In genomic region chr15:74411097-74411496, GRCm38 (mm10) we compare ENCODE assay signal across 9 mouse cellular contexts.
DNase-seq lines count a peak whose midpoint lies in the region; ATAC-seq and TF ChIP-seq lines count a peak whose summit lies in the region.
"Had no signal": no experiment of that assay in that cellular context is flagged by ENCODE, and none has a peak within 500 bp of the region (broad histone marks: within the 10 kb centered on the region; RNA-seq: fewer than 3 reads in every experiment).

No protein-coding gene starts in this region.

- H3K36me3 ChIP-seq in liver, embryonic 14.5 days (replicated peaks; ENCODE audit: control insufficient read depth, insufficient read depth, low read depth): no peaks in the 10 kb centered on the region
- H3K36me3 ChIP-seq: limb, embryonic 15.5 days had no signal

- H3K27me3 ChIP-seq in cerebellum, adult 2 months (ENCODE audit: control insufficient read depth, insufficient read depth, low read length): no peaks in the 10 kb centered on the region
- no peaks in the 10 kb centered on the region for H3K27me3 ChIP-seq in liver, embryonic 14.5 days (ENCODE audit: control insufficient read depth, insufficient read depth, low read length)
- H3K27me3 ChIP-seq: limb, embryonic 15.5 days had no signal

- H3K9ac ChIP-seq in liver, embryonic 14.5 days (replicated peaks): no peak overlapping the region
- H3K9ac ChIP-seq: limb, embryonic 15.5 days had no signal

- no peak for TF ChIP-seq EP300 in liver, embryonic 14.5 days (IDR thresholded peaks at IDR 0.05; ENCODE audit: low read depth)

- TF ChIP-seq CTCF in cerebellum, adult 2 months (IDR thresholded peaks at IDR 0.05; ENCODE audit: borderline replicate concordance, insufficient read depth, low read depth, low read length): peak; percentile 51; the same call in 1 of the 2 replicates
- TF ChIP-seq CTCF in layer of hippocampus, adult 2 months (conservative IDR thresholded peaks at IDR 0.05): peak; percentile 77
- TF ChIP-seq CTCF in bone marrow, adult 2 months (IDR thresholded peaks at IDR 0.05; ENCODE audit: control insufficient read depth, insufficient read depth, low read length): peak; percentile 53; the same call in 1 of the 2 replicates
- peak; percentile 67 for TF ChIP-seq CTCF in liver, embryonic 14.5 days (IDR thresholded peaks at IDR 0.05; ENCODE audit: low read depth)

- DNase-seq in cerebellum, adult 2 months: peak in 1 of 2 experiments; percentile 27
- peak in 1 of 2 experiments; percentile 36 for DNase-seq in layer of hippocampus, adult 2 months (ENCODE audit: low spot score in 2 of 2)
- no peak for DNase-seq in layer of hippocampus, postnatal 36 days
- no peak for DNase-seq in liver, embryonic 14.5 days (ENCODE audit: low read depth in 3 of 3, low spot score in 3 of 3)
- no peak for DNase-seq in MN1 (ENCODE audit: low spot score)
- DNase-seq in adrenal gland, postnatal 25 days: no peak

- H3K4me3 ChIP-seq in cerebellum, adult 2 months (replicated peaks; ENCODE audit: insufficient read depth, low read depth, low read length): no peak overlapping the region
- no peak overlapping the region for H3K4me3 ChIP-seq in layer of hippocampus, adult 2 months
- H3K4me3 ChIP-seq in bone marrow, adult 2 months (replicated peaks; ENCODE audit: control insufficient read depth, low read depth, low read length): no peak overlapping the region
- H3K4me3 ChIP-seq in liver, embryonic 14.5 days (ENCODE audit: insufficient read depth in 1 of 2, low read depth in 2 of 2, low read length in 2 of 2): no peak overlapping the region
- H3K4me3 ChIP-seq: limb, embryonic 15.5 days had no signal

- no peak overlapping the region for H3K4me2 ChIP-seq in liver, embryonic 14.5 days (ENCODE audit: low read depth)
- H3K4me2 ChIP-seq: limb, embryonic 15.5 days had no signal

- no peak for TF ChIP-seq POLR2A in cerebellum, adult 2 months (IDR thresholded peaks at IDR 0.05; ENCODE audit: borderline replicate concordance, insufficient read depth, low read length)
- no peak for TF ChIP-seq POLR2A in bone marrow, adult 2 months (IDR thresholded peaks at IDR 0.05; ENCODE audit: borderline replicate concordance, control insufficient read depth, low read depth, low read length)

- no peak for ATAC-seq in cerebellum, adult (ENCODE audit: insufficient number of reproducible peaks, low FRiP score, low TSS enrichment)
- ATAC-seq in liver, embryonic 14.5 days (ENCODE audit: insufficient read depth): no peak

- H3K9me3 ChIP-seq in liver, embryonic 14.5 days (ENCODE audit: control insufficient read depth, low read length): no peaks in the 10 kb centered on the region
- H3K9me3 ChIP-seq: limb, embryonic 15.5 days had no signal

- no peak overlapping the region for H3K27ac ChIP-seq in cerebellum, adult 2 months (ENCODE audit: insufficient read depth, low read length)
- H3K27ac ChIP-seq in layer of hippocampus, adult 2 months: no peak overlapping the region
- no peak overlapping the region for H3K27ac ChIP-seq in bone marrow, adult 2 months (ENCODE audit: control insufficient read depth, insufficient read depth, low read depth, low read length, poor library complexity)
- H3K27ac ChIP-seq in liver, embryonic 14.5 days: no peak overlapping the region
- H3K27ac ChIP-seq: limb, embryonic 15.5 days had no signal

- peaks cover 5% of the 10 kb centered on the region; the same call in 1 of the 2 replicates for H3K4me1 ChIP-seq in cerebellum, adult 2 months (ENCODE audit: control insufficient read depth, insufficient read depth, low read length)
- no peaks in the 10 kb centered on the region for H3K4me1 ChIP-seq in bone marrow, adult 2 months (ENCODE audit: control insufficient read depth, insufficient read depth, low read length)
- H3K4me1 ChIP-seq in liver, embryonic 14.5 days (replicated peaks; ENCODE audit: control insufficient read depth in 2 of 2, insufficient read depth in 2 of 2, low read length in 1 of 2): no peaks in the 10 kb centered on the region

- 94% methylated on average over 3 of the region's 3 CpGs for WGBS in cerebellum, adult 2 months
- 54% methylated on average over 3 of the region's 3 CpGs for WGBS in bone marrow, adult 2 months
- 51% methylated on average over 3 of the region's 3 CpGs for WGBS in liver, embryonic 14.5 days (ENCODE audit: insufficient replicate concordance)
